Mouse (Mus musculus): ENCODE measurements around the gene Arhgap32.

Gene Arhgap32

GRCm38 (mm10) chr9:32192295-32193073 is 76.5 kb downstream of the Arhgap32 start:
- no peak for DNase-seq (ENCODE audit: low read depth, low spot score)

GRCm38 (mm10) chr9:32204450-32204990 is 88.6 kb downstream of the Arhgap32 start:
- DNase-seq (ENCODE audit: low read depth, low spot score): no peak

- no peak for DNase-seq (ENCODE audit: low read depth, low spot score)
These were observed 91.2 kb downstream of the Arhgap32 start for GRCm38 (mm10) chr9:32207133-32207532.

GRCm38 (mm10) chr9:32208071-32208470 is 92.1 kb downstream of the Arhgap32 start:
- no peak for DNase-seq (ENCODE audit: low read depth, low spot score)

DNA sequence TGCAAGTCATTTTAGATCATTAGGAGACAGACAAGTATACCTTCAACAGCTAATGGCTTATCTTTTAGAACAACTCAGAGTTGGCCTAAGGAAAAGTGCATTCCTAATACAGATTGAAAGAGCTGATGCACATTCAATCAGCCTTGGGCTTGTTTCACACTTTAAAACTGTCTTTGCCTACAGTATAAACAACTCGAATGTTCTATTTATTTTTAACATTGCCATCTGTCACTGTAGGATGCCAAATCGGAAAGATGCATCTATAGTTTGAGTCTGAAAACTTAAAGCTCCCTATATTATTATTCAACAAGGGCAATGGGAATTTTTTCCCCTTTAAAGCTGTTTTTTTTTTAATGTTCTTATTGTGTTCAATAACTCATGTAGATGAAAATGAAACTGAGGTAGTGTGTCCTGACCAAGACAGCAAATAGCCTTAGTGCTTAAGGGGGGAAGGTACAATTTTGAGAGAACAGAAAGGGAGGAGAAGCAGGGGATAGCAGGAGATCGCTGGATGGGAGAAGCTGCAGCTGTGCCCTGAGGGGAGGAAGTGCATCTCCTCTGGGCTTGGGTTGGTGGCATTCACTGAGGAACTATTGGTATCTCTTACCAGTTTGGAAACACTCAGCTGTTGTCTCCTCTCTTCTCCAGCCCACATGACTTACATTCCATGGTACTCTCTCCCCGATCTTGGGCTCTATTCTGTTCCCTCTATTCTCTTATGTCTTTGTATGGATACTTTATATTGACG is 101.1 kb downstream of the Arhgap32 start:
- DNase-seq (ENCODE audit: low read depth, low spot score): no peak

GRCm38 (mm10) chr9:32219400-32219799 is 103.5 kb downstream of the Arhgap32 start:
- no peak for DNase-seq (ENCODE audit: low read depth, low spot score)

DNA sequence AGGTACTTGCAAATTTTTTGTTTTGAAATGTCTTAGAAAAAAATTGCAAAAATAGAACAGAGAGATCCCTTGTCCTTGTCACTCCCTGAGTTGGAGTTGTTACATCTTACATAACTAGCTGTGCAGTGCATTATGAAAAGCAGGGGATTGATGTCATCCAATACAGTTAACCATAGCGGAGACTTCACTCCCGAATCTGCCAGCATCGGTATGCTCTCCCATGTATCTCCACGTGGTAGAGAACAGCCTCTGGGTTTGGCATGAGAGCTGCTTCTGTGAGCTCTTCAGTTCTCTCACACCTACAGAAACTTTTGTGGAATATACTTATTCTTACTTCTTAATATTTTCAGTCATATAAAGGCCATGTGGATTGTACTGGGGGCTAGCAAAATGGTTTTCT is 106.2 kb downstream of the Arhgap32 start:
- DNase-seq (ENCODE audit: low read depth, low spot score): no peak

- no peak for DNase-seq (ENCODE audit: low read depth, low spot score)
These were observed 108.0 kb downstream of the Arhgap32 start for GRCm38 (mm10) chr9:32223739-32224529.

DNA sequence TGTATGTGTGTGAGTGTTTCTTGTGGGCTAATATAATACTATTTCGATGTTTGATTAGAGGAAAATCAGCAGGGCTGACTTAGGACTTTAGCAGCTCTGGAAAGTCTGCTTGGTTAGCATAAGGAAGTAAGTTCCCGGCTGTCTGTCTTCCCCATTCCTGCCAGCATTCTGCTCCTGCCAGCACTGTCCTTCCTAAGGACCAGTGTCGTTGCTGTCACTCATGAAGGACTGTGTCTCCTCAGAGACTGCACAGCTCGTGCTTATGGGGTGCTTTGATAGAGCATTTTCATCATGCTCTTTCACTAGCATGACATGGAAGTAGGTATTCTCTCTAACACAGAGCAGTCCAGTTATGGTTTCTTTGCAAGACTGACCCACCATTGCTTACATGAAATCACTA is 109.0 kb downstream of the Arhgap32 start:
- DNase-seq (ENCODE audit: low read depth, low spot score): no peak

GRCm38 (mm10) chr9:32225584-32225983 is 109.6 kb downstream of the Arhgap32 start:
- no peak for DNase-seq (ENCODE audit: low read depth, low spot score)

DNA sequence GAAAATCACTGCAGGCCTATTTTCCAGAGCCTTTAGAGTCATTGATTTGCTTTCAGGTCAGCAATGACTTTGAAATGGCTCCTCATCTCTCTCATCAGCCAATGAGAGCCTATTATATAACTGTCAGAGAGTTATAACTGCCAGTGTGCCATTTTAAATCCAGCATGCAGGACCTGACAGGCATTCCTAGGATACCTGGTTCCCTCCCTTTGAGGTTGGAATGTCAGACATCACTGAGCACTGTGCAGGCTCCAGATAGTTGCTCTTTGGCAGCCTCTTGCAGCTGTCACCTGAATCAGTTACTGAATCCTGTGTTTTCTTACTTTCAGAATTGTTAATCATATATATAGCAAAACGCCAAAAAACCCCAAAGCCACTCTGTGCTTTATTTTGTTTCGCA is 111.1 kb downstream of the Arhgap32 start:
- DNase-seq (ENCODE audit: low read depth, low spot score): no peak

DNA sequence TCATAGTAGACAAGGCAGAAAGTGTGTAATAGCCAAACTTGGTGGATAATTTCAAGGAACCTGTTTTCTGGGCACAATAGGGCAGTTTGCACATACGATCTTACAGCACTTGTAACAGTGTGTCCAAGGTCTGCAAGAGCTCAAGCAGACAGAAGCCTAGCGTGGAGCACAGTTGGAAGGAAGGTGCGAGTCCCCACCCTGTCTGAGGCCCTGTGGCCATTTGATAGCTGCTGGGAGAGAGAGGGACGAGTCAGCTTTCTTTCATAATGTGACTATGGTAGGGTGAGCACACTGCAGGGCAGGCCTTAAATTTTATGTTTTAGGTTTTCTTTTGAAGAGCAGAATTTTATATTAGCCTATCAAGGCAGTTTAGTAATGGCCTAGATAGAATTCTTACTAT is 117.7 kb downstream of the Arhgap32 start:
- DNase-seq (ENCODE audit: low read depth, low spot score): no peak

DNA sequence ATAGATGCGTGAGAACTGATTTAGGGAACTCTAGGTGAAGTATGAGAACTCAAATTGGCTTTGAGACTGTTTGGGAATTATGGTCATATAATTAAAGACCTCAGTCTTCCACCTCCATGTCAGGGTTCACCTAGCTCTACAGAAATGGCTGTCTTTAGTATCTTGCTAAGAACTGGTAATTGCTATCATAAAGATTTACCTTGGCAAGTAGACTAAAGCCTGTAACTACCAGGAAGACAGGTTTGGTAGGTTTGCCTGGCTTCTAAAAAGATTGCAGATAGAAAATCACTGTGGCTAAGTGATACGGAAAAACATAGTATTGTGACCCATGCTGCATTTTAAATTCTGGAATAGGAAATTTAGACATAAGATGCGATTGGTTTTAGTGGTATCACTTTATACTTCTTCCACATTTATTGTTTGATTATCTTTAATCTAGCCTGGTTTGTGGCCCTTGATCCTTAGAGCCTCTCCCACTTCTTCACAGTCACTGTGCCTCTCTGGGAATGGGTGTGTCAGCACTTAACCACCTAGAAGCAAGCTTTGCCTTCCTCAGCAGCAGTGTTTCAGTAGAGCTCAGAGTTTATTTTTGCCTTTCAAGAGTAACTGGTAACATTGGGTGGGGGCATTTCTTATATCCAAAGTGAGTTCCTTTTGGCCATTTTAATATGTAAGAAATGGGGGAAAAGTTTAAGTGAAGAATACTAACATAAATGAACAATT is 119.0 kb downstream of the Arhgap32 start:
- no peak for DNase-seq (ENCODE audit: low read depth, low spot score)

GRCm38 (mm10) chr9:32238899-32239298 is 123.0 kb downstream of the Arhgap32 start:
- no peak for DNase-seq (ENCODE audit: low read depth, low spot score)

DNA sequence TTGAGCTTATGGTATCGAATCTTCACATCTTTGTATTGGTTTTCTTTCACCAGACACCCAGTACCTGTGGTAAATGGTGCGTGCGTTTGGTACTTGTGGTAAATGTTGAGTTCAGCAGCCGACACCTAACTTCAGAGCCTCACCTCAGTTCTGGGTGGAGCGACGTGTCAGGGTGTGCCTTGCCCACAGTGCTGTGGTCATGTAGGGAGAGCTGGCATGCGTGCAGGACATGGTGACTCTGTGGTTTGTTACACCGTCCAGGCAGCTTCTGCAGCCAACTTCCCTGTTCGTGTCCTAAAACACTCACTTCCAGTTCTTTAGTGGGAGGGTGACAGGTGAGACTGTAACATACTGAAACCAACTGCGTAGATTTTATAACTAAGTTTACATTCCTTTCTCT is 123.5 kb downstream of the Arhgap32 start:
- no peak for DNase-seq (ENCODE audit: low read depth, low spot score)

GRCm38 (mm10) chr9:32240449-32240848 is 124.5 kb downstream of the Arhgap32 start:
- DNase-seq (ENCODE audit: low read depth, low spot score): no peak

- no peak for DNase-seq (ENCODE audit: low read depth, low spot score)
These were observed 125.8 kb downstream of the Arhgap32 start for GRCm38 (mm10) chr9:32241637-32242199.

- no peak for DNase-seq (ENCODE audit: low read depth, low spot score)
These were observed 127.1 kb downstream of the Arhgap32 start for GRCm38 (mm10) chr9:32242921-32243617.

DNA sequence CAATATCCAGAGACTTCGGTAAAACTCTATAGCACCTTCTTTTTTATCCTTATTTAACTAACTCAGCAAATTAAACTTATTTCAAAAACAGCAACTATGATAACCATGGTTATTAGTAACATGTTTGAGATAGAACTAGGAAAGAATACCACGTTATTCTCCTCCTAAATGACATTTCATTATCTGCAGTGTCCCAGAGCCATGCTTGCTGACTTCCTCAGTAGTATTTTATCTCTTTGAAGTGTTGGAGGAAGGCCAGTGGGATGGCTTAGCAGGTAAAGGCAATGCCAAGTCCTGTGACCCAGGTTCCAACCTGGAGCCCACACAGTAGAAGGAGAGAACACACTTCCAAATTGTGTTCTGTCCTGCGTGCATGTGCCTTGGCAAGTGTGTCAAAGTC is 129.3 kb downstream of the Arhgap32 start:
- DNase-seq (ENCODE audit: low read depth, low spot score): no peak

DNA sequence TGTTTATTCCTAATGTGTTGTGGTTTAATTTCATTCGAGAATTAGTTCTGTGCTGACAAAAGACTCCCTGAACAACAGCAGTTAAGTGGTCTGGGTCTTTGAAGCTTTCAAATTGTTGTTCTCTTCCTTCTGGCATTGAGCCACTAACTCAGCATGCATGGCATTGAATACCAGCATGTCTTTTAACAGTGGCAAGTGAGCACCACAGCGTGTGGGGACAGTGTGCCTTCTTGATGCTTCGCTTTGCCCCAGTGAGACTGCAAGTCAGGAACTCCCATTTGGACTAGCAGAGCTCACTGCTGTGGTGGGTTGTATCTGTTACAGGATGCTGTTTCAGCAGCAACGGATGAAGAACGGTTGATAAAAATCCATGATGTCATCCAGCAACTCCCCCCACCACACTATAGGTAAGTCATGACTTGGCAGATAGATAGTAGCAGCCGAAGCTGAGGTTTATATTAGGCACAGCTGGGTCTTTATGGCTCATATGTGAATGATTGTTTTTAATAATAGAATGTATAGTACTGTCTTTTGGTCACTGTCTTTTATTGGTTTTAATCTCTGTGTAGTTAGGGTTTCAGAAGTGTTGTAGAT is 130.3 kb downstream of the Arhgap32 start:
- no peak for DNase-seq (ENCODE audit: low read depth, low spot score)
